Mouse (Mus musculus): ENCODE data around the gene Tenm2. TPM values are rescaled to one million over a fixed set of nuclear protein-coding genes. Genes with fewer than 3 reads are reported as not detected.

The Tenm2 gene
- polyA plus RNA-seq, 1 experiment from 2014 or later, result 0.16 TPM

DNA sequence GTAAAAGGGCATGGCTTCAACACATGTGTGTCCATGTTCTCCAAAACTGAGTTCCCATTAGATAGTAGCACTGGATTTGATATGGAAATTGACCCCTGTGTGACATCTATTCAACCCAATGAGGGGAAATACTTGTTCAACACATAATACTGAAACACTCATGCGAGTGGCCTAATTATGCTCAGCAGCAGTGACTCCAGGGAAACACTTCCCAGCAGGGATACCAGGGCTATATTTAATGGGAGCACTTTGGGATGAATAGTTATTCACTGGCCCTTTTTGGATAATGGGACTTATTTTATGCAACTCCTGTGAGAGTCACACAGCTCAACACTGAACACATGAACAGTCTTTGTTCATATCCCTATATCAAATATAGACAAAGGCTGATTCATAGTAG is 588.6 kb downstream of the Tenm2 start:
- Histone ChIP-seq H3K27me3 (replicated peaks; ENCODE audit: insufficient read depth, low read length) (no peaks in the 10 kb centered on the region), H3K9me3 (ENCODE audit: low read length) (no peaks in the 10 kb centered on the region), H3K4me1 (ENCODE audit: insufficient read depth, low read depth, low read length) (no peaks in the 10 kb centered on the region), H3K9ac (replicated peaks; ENCODE audit: low read depth) (no peak overlapping the region), H3K4me2 (replicated peaks; ENCODE audit: low read depth, low read length) (no peak overlapping the region), H3K4me3 (ENCODE audit: low read depth, low read length) (no peak overlapping the region), H3K36me3 (ENCODE audit: insufficient read depth, low read length) (no peaks in the 10 kb centered on the region), H3K27ac (ENCODE audit: low read length) (no peak overlapping the region)
- no peak for ATAC-seq
- TF ChIP-seq EP300 (IDR thresholded peaks at IDR 0.05) (no peak), CTCF (IDR thresholded peaks at IDR 0.05) (no peak)
- WGBS, result 90% methylated on average over 1 of the region's 1 CpGs
- no peak for DNase-seq (ENCODE audit: low spot score)

DNA sequence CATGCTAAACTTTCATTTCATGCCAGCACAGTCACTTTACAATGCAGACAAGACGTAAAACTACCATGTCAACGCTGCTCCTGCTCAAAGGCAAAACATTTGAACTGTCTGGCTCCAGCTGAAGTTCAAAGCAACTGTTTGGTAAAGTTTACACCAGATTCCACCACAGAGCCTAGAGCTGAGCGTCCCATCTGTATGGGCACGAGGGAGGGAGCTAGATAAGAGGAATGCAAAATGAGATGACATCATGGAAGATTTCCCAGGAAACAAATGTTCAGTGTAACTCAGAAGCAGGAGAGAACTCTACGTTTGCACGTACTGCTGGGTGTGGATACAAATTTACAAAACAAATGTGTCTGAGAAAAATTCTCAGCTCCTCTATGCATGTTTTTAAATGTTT is 600.7 kb downstream of the Tenm2 start:
- TF ChIP-seq EP300 (IDR thresholded peaks at IDR 0.05) (no peak), CTCF (IDR thresholded peaks at IDR 0.05) (no peak)
- H3K9me3 ChIP-seq (ENCODE audit: low read length), result no peaks in the 10 kb centered on the region
- no peaks in the 10 kb centered on the region for H3K27me3 ChIP-seq (replicated peaks; ENCODE audit: insufficient read depth, low read length)
- DNase-seq (ENCODE audit: low spot score) (no peak), ATAC-seq (no peak)
- H3K9ac ChIP-seq (replicated peaks; ENCODE audit: low read depth), result no peak overlapping the region
- H3K27ac ChIP-seq (ENCODE audit: low read length), result no peak overlapping the region
- H3K36me3 ChIP-seq (ENCODE audit: insufficient read depth, low read length), result no peaks in the 10 kb centered on the region
- no peak overlapping the region for H3K4me2 ChIP-seq (replicated peaks; ENCODE audit: low read depth, low read length)
- H3K4me1 ChIP-seq (ENCODE audit: insufficient read depth, low read depth, low read length), result no peaks in the 10 kb centered on the region
- 12% methylated on average over 6 of the region's 6 CpGs for WGBS
- no peak overlapping the region for H3K4me3 ChIP-seq (ENCODE audit: low read depth, low read length)

DNA sequence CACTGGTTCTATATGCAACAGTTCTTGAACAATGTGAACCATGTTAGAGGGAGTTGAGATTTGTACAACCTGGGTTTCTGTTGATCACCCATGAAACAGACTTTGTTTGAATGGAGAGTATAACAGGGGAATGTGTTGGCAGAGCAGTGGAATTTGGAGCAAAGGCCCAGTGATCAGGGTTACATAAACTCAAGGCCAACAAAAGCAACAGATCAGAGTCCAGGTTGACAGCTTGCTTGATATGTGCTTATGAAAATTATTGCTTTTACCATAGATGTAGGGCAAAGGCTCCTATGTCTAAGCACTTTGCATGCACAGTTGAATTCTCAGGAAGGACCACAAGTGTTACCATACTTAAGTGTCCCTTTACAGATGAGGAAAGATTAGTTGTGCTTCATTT is 603.6 kb downstream of the Tenm2 start:
- DNase-seq (ENCODE audit: low spot score) (no peak), ATAC-seq (no peak)
- no peak overlapping the region for H3K27ac ChIP-seq (ENCODE audit: low read length)
- H3K9ac ChIP-seq (replicated peaks; ENCODE audit: low read depth), result no peak overlapping the region
- H3K36me3 ChIP-seq (ENCODE audit: insufficient read depth, low read length), result no peaks in the 10 kb centered on the region
- no peaks in the 10 kb centered on the region for H3K4me1 ChIP-seq (ENCODE audit: insufficient read depth, low read depth, low read length)
- no peaks in the 10 kb centered on the region for H3K9me3 ChIP-seq (ENCODE audit: low read length)
- H3K27me3 ChIP-seq (replicated peaks; ENCODE audit: insufficient read depth, low read length), result no peaks in the 10 kb centered on the region
- H3K4me2 ChIP-seq (replicated peaks; ENCODE audit: low read depth, low read length), result no peak overlapping the region
- TF ChIP-seq EP300 (IDR thresholded peaks at IDR 0.05), result no peak
- TF ChIP-seq CTCF (IDR thresholded peaks at IDR 0.05), result no peak
- H3K4me3 ChIP-seq (ENCODE audit: low read depth, low read length), result no peak overlapping the region

DNA sequence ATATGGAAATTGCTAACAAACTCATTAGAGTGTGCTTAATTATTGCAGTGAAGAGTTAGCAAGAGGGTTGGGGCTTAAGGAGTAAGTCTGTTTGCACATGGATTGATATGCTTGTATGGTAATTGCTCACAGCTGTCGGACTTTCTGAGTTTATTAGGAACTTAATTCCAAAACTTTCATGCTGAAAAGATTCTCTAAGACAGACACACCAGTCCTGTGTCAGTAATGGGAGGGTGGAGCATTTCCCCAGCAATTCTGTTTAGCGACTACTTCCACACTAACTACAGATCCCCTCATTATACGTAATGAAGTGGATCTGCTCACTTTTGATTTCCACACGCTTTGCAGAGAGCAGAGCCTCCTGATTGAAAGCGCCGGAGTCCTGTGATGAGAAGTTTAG is 622.0 kb downstream of the Tenm2 start:
- no peak overlapping the region for H3K4me3 ChIP-seq (ENCODE audit: low read depth, low read length)
- H3K27me3 ChIP-seq (replicated peaks; ENCODE audit: insufficient read depth, low read length), result no peaks in the 10 kb centered on the region
- no peak for DNase-seq (ENCODE audit: low spot score)
- H3K4me2 ChIP-seq (replicated peaks; ENCODE audit: low read depth, low read length), result no peak overlapping the region
- no peaks in the 10 kb centered on the region for H3K36me3 ChIP-seq (ENCODE audit: insufficient read depth, low read length)
- 86% methylated on average over 6 of the region's 6 CpGs for WGBS
- H3K27ac ChIP-seq (ENCODE audit: low read length), result no peak overlapping the region
- TF ChIP-seq EP300 (IDR thresholded peaks at IDR 0.05), result no peak
- TF ChIP-seq CTCF (IDR thresholded peaks at IDR 0.05), result no peak
- no peaks in the 10 kb centered on the region for H3K9me3 ChIP-seq (ENCODE audit: low read length)
- ATAC-seq, result no peak
- H3K9ac ChIP-seq (replicated peaks; ENCODE audit: low read depth), result no peak overlapping the region
- H3K4me1 ChIP-seq (ENCODE audit: insufficient read depth, low read depth, low read length), result no peaks in the 10 kb centered on the region

DNA sequence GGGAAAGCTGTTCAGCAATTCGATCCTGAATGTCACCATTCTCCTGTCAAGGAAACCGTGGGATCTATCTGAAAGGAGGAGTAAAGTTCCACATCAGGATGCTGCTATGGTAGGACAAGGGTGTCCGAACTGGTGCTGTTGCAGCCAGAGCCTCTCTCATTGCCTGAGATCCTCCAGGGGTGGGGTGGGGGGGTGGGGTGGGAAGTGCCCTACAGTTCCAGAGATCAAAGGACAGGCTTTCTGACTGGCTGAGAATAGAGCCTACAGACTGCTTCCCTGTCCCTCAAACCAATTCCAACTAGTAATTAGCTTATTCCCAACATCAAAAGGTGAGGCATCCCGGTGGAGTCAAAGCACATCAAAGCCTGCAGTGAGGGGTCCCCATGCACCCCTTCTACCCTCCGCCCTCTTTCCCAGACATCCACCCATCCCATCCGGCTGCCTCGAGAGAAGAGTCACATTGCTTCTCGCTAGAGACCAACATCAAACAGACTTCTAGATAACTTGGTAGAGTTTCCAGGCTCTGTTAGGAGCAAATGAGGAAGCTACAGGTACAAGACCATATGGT is 630.9 kb downstream of the Tenm2 start:
- Histone ChIP-seq H3K4me2 (replicated peaks; ENCODE audit: low read depth, low read length) (no peak overlapping the region), H3K9ac (replicated peaks; ENCODE audit: low read depth) (no peak overlapping the region), H3K4me1 (ENCODE audit: insufficient read depth, low read depth, low read length) (no peaks in the 10 kb centered on the region), H3K27ac (ENCODE audit: low read length) (no peak overlapping the region), H3K9me3 (ENCODE audit: low read length) (no peaks in the 10 kb centered on the region), H3K4me3 (ENCODE audit: low read depth, low read length) (no peak overlapping the region), H3K36me3 (ENCODE audit: insufficient read depth, low read length) (no peaks in the 10 kb centered on the region), H3K27me3 (replicated peaks; ENCODE audit: insufficient read depth, low read length) (no peaks in the 10 kb centered on the region)
- ATAC-seq, result no peak
- 39% methylated on average over 8 of the region's 8 CpGs for WGBS
- TF ChIP-seq CTCF (IDR thresholded peaks at IDR 0.05), result no peak
- no peak for TF ChIP-seq EP300 (IDR thresholded peaks at IDR 0.05)
- no peak for DNase-seq (ENCODE audit: low spot score)

DNA sequence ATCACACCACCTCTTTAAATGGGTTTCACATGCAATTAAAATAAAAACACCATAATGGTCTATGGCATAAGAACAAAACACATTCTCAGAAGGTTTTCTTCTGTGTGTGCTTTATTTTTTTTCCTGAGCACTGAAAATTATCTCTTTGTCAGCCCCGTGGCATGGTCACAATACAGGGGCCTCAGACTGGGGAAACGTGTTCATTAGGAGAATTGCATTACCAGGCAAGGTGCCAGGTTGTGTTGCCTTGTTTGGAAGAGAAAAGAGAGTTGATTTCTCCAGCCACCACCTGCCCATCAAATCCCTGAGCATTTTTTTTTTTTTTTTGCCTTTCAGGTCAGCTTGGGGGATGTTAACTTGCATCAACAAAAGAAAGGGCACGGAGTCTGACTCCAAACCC is 631.5 kb downstream of the Tenm2 start:
- no peak overlapping the region for H3K4me2 ChIP-seq (replicated peaks; ENCODE audit: low read depth, low read length)
- no peaks in the 10 kb centered on the region for H3K36me3 ChIP-seq (ENCODE audit: insufficient read depth, low read length)
- no peak for ATAC-seq
- 40% methylated on average over 3 of the region's 3 CpGs for WGBS
- H3K27ac ChIP-seq (ENCODE audit: low read length), result no peak overlapping the region
- no peak overlapping the region for H3K9ac ChIP-seq (replicated peaks; ENCODE audit: low read depth)
- H3K27me3 ChIP-seq (replicated peaks; ENCODE audit: insufficient read depth, low read length), result no peaks in the 10 kb centered on the region
- no peak overlapping the region for H3K4me3 ChIP-seq (ENCODE audit: low read depth, low read length)
- no peaks in the 10 kb centered on the region for H3K9me3 ChIP-seq (ENCODE audit: low read length)
- DNase-seq (ENCODE audit: low spot score), result no peak
- no peaks in the 10 kb centered on the region for H3K4me1 ChIP-seq (ENCODE audit: insufficient read depth, low read depth, low read length)
- no peak for TF ChIP-seq CTCF (IDR thresholded peaks at IDR 0.05)
- no peak for TF ChIP-seq EP300 (IDR thresholded peaks at IDR 0.05)

DNA sequence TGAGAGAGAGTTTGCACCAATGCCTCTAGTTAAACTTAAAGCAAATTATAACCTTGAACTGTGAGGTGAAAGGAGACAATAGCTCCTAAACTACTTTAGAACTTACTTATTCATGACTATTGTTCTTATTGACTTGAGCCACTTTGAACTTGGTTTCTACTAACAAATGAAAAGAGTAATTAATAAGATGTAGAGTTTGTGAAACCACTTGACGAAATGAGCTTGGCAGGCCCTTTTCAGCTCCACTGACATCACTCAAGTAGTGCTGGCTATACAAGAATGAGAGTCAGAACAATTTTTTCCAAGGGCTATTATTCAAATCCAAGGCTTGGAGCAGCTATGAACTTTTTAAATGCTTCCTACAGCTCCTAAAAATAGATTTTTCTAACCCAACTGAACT is 643.3 kb downstream of the Tenm2 start:
- H3K4me2 ChIP-seq (replicated peaks; ENCODE audit: low read depth, low read length), result no peak overlapping the region
- H3K27ac ChIP-seq (ENCODE audit: low read length), result no peak overlapping the region
- DNase-seq (ENCODE audit: low spot score) (no peak), ATAC-seq (no peak)
- H3K9ac ChIP-seq (replicated peaks; ENCODE audit: low read depth), result no peak overlapping the region
- H3K27me3 ChIP-seq (replicated peaks; ENCODE audit: insufficient read depth, low read length), result no peaks in the 10 kb centered on the region
- no peaks in the 10 kb centered on the region for H3K36me3 ChIP-seq (ENCODE audit: insufficient read depth, low read length)
- TF ChIP-seq EP300 (IDR thresholded peaks at IDR 0.05) (no peak), CTCF (IDR thresholded peaks at IDR 0.05) (no peak)
- 55% methylated on average over 1 of the region's 1 CpGs for WGBS
- H3K4me1 ChIP-seq (ENCODE audit: insufficient read depth, low read depth, low read length), result no peaks in the 10 kb centered on the region
- H3K9me3 ChIP-seq (ENCODE audit: low read length), result no peaks in the 10 kb centered on the region
- no peak overlapping the region for H3K4me3 ChIP-seq (ENCODE audit: low read depth, low read length)

All from lung, postnatal 0 days (tissue).